Mouse (Mus musculus) cerebellum, adult 2 months (tissue): ENCODE data around the gene Gp1ba. TPM values are rescaled to one million over a fixed set of nuclear protein-coding genes. Genes with fewer than 3 reads are reported as not detected.

Experiments used
- DNase-seq, 2 experiments: peaks; one replicate each; pipeline ENCODE4 v3.0.0; 2021
- H3K27ac ChIP-seq: fragments of 200-500 bp; 2 replicates; pipeline ENCODE4 v1.5.1; 2012; ENCODE audit warnings: low read length, control low read depth, inconsistent platforms; ENCODE audit not compliant: insufficient read depth
- H3K27me3 ChIP-seq: fragments of 200-500 bp; 2 replicates; pipeline ENCODE4 v1.6.1; 2012; ENCODE audit warnings: inconsistent platforms, mild to moderate bottlenecking, low read length, moderate library complexity; ENCODE audit not compliant: control insufficient read depth, insufficient read depth
- H3K4me1 ChIP-seq: fragments of 200-500 bp; 2 replicates; pipeline ENCODE4 v1.6.1; 2011; ENCODE audit warnings: low read length; ENCODE audit not compliant: control insufficient read depth, insufficient read depth
- H3K4me3 ChIP-seq: fragments of 200-500 bp; replicated peaks from 2 replicates; pipeline ENCODE3; 2011; ENCODE audit warnings: mild to moderate bottlenecking, low read depth, low read length, control low read depth; ENCODE audit not compliant: insufficient read depth
- CTCF ChIP-seq: fragments of 200-500 bp; IDR thresholded peaks from 2 replicates; pipeline ENCODE4 v1.5.1; 2011; ENCODE audit warnings: low read depth, mild to moderate bottlenecking, control low read depth, low read length, moderate library complexity, borderline replicate concordance; ENCODE audit not compliant: insufficient read depth
- POLR2A ChIP-seq: fragments of 200-500 bp; IDR thresholded peaks from 2 replicates; pipeline ENCODE4 v1.6.1; 2011; ENCODE audit warnings: low read length, control low read depth, borderline replicate concordance; ENCODE audit not compliant: insufficient read depth
- WGBS: fragments of 180-500 bp; shearing (Covaris S2); methylation state at CpG from one replicate; pipeline ENCODE4 v1.1.7; 2018; 5-methylcytosine and 5-hydroxymethylcytosine counted together
- polyA plus RNA-seq: library from polyadenylated mRNA; depleted of rRNA; stranded (reverse); fragments of >200 nt; gene quantifications from 2 replicates; pipeline ENCODE4 v1.2.3, GENCODE M21; 2012

Gp1ba gene
- polyA plus RNA-seq, 1 experiment, result not detected

GRCm38 (mm10) chr11:70607611-70608010, 31.3 kb upstream of the Gp1ba start:
- Histone ChIP-seq H3K4me1 (no peaks in the 10 kb centered on the region), H3K4me3 (no peak overlapping the region), H3K27ac (no peak overlapping the region), H3K27me3 (no peaks in the 10 kb centered on the region)
- DNase-seq, result no peak
- TF ChIP-seq POLR2A, result no peak
- no peak for TF ChIP-seq CTCF
- 78% methylated on average over 9 of the region's 9 CpGs for WGBS

- Histone ChIP-seq H3K4me1 (no peaks in the 10 kb centered on the region), H3K4me3 (no peak overlapping the region), H3K27me3 (no peaks in the 10 kb centered on the region), H3K27ac (no peak overlapping the region)
- 81% methylated on average over 26 of the region's 26 CpGs for WGBS
- no peak for DNase-seq
- no peak for TF ChIP-seq POLR2A
- peak; percentile 25; the same call in 1 of the 2 replicates for TF ChIP-seq CTCF
These were observed 30.4 kb upstream of the Gp1ba start for GRCm38 (mm10) chr11:70608381-70609066.

GRCm38 (mm10) chr11:70610752-70611151, 28.2 kb upstream of the Gp1ba start:
- Histone ChIP-seq H3K4me3 (no peak overlapping the region), H3K4me1 (peaks cover 3% of the 10 kb centered on the region; the same call in 1 of the 2 replicates), H3K27me3 (no peaks in the 10 kb centered on the region), H3K27ac (no peak overlapping the region)
- no peak for DNase-seq
- 77% methylated on average over 4 of the region's 4 CpGs for WGBS
- no peak for TF ChIP-seq POLR2A
- TF ChIP-seq CTCF, result peak; percentile 9; the same call in 1 of the 2 replicates

- no peak overlapping the region for H3K27ac ChIP-seq
- no peaks in the 10 kb centered on the region for H3K27me3 ChIP-seq
- WGBS, result 71% methylated on average over 7 of the region's 7 CpGs
- no peak for DNase-seq
- peaks cover 4% of the 10 kb centered on the region; the same call in 1 of the 2 replicates for H3K4me1 ChIP-seq
- no peak overlapping the region for H3K4me3 ChIP-seq
- TF ChIP-seq CTCF (no peak), POLR2A (no peak)
These were observed 26.4 kb upstream of the Gp1ba start for GRCm38 (mm10) chr11:70612505-70612904.

GRCm38 (mm10) chr11:70615074-70615473, 23.8 kb upstream of the Gp1ba start:
- Histone ChIP-seq H3K27me3 (no peaks in the 10 kb centered on the region), H3K27ac (no peak overlapping the region), H3K4me1 (peaks cover 4% of the 10 kb centered on the region; the same call in 1 of the 2 replicates), H3K4me3 (peak overlapping the region; percentile 39)
- TF ChIP-seq CTCF, result no peak
- no peak for TF ChIP-seq POLR2A
- DNase-seq, result peak in 1 of 2 experiments; percentile 28
- WGBS, result 4% methylated on average over 17 of the region's 17 CpGs

GRCm38 (mm10) chr11:70615516-70616093, 23.3 kb upstream of the Gp1ba start, which contains the start of gene 4930544D05Rik:
Gene 4930544D05Rik (plus strand): TSS chr11:70615848.
- 10% methylated on average over 21 of the region's 21 CpGs for WGBS
- TF ChIP-seq CTCF (no peak), POLR2A (no peak)

GRCm38 (mm10) chr11:70619101-70619500, 19.8 kb upstream of the Gp1ba start, which contains the start of gene Chrne:
Gene Chrne (minus strand): TSS chr11:70619216.
- H3K4me1 ChIP-seq, result peaks cover 4% of the 10 kb centered on the region; the same call in 1 of the 2 replicates
- no peaks in the 10 kb centered on the region for H3K27me3 ChIP-seq
- no peak within 1 kb of the TSS for H3K4me3 ChIP-seq
- DNase-seq, result no peak
- 38% methylated on average over 1 of the region's 1 CpGs for WGBS
- TF ChIP-seq CTCF, result no peak
- TF ChIP-seq POLR2A, result no peak
- no peak within 1 kb of the TSS for H3K27ac ChIP-seq

More at GRCm38 (mm10) chr11:70615516-70616093, 23.3 kb upstream of the Gp1ba start, which contains the start of gene 4930544D05Rik:
- Histone ChIP-seq H3K4me1 (peaks cover 4% of the 10 kb centered on the region; the same call in 1 of the 2 replicates), H3K27me3 (no peaks in the 10 kb centered on the region), H3K27ac (no peak within 1 kb of the TSS), H3K4me3 (peak within 1 kb of the TSS; percentile 39)
- DNase-seq, result no peak
